Mouse (Mus musculus): ENCODE data around the gene Mta3.

Gene Mta3

DNA sequence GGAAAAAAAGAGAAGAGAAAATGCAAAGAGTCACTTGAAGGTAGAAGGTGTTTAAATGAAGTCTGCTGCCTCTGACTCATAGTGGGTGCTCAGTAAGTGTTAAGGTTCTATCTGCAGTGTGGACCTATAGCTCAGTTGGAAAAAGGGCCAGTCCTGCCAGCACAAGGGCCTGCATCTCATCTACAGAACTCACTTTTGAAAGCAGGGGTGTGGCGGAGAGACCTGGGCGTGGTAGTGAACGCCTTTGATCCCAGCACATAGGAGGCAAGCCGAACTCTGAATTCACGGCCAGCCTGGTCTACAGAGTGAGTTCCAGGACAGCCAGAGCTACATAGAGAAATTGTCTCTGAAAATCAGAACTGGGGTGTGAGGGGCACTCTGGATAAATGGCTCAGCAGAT lies 104.3 kb downstream of the Mta3 start:
- DNase-seq (ENCODE audit: low read depth, low spot score) = no peak

DNA sequence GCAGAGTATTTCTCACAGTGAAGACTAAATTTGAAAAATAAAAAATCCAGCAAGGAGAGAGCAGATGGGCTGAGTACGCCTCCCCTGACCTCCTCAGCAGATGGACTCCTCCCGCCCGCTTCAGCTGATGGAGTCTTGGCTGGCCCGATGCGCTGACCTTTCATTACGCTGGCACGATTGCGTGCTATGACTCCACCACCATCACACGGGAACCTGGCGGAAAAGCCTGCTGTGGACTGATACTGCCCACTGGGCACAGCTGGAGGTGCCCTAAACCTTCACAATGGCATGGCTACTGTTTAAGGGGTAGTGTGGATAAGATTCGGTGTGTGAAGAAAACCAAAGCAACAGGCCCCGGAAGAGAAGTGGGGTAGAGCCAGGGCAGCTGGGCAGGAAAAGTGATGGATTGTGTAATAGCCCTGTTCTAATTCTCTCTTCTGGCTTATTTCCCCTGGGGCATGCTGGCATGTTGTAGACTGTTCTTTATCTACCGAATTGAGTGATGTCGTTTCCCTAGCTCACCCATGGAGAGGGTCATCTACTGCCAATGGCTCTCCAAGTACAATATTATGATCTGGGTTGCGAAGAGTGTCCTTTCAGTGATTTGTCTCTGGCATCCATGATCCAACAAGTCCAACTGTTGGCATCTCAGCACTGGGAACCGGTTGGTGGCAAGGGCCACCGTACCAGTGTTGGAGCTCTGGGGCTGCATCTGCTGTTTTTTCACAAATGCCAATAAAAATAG lies 106.4 kb downstream of the Mta3 start:
- DNase-seq (ENCODE audit: low read depth, low spot score) = no peak

DNA sequence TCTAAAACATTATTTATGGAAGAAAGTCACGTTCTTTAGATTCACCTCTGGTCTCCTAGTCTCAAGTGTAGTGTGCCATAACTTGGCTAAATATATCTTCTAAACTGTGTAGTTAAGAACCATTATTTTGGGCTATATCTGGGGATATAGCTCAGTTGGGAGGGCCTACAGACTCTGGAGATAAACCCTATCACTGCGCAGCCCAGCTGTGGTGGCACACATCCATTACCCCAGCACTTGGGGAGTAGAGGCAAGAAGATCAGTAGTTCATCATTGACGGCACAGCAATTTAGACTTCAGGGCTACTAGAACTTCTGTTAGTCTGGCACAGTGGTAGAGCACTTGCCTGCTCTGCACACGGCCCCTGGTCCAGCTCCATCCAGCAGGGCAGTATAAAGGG lies 107.1 kb downstream of the Mta3 start:
- DNase-seq (ENCODE audit: low read depth, low spot score) = no peak

DNA sequence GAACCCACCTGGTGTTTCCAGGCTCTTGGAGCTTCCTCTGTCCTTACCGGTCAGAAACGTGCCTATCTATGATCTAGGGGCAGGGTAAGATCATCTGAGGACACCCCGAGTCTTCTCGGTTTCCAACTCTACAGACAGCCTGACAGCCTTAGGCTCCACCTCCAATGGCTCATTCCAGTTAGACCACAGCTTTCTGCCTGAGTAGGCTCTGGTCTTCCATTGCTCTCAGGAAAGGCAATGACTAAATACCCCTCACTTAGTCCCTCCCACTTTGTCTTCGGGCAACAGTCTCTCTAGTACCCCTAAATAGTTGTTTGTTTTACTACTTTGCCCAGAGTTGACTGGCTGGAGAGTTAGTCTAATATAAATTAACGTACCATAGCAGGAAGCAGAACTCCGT lies 111.0 kb downstream of the Mta3 start:
- no peak for DNase-seq (ENCODE audit: low read depth, low spot score)

DNA sequence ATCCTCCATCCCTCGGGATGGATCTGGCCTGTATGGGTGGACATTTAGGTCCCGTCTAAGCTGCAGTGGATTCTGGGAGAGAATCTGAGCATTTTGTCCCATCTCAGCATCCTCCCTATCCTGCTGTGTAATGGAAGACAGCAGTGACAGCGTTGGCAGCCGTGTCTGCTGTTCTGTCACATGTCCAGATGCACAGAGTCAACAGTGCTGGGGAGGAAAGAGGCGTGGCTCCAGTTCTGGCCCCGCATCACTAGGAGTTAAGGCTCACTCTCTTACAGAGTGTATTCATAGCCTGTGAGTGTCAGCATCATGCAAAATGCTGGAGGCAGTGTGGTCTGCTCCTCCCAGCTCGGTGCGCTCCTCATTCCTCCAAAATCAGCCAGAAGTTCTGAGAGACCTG lies 113.5 kb downstream of the Mta3 start:
- DNase-seq (ENCODE audit: low read depth, low spot score) = no peak

DNA sequence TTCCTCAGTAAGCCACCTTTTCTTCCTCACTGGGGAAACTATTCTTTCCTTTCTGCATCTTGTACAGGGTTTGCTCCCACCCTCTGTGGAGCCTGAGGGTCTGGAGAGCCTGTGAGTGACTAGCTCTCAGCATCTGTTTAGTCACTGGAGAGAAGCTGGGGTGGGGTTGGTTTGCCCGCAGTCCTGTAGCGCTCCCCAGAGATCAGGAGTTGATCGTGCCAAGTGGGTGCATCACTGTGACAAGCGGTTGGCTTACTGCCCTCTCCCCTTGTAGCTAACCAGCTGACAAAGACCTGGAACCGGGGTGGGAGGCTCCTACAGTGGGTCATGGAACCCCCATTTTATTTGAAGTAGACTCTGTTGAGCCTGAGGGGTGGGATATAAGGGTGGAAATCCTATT lies 114.7 kb downstream of the Mta3 start:
- no peak for DNase-seq (ENCODE audit: low read depth, low spot score)

DNA sequence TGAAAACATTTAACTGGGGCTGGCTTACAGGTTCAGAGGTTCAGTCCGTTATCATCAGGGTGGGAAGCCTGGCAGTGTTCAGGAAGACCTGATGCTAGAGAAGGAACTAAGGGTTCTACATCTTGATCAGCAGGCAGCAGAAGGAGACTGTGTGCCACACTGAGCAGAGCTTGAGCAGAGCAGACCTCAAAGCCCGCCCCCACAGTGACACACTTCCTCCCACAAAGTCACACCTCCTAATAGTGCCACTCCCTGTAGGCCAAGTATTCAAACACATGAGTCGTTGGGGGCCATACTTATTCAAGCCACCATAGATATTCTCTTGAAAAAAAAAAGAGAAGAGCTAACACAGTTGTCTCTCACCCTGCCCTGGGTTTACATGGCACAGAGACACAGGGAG lies 115.9 kb downstream of the Mta3 start:
- no peak for DNase-seq (ENCODE audit: low read depth, low spot score)

DNA sequence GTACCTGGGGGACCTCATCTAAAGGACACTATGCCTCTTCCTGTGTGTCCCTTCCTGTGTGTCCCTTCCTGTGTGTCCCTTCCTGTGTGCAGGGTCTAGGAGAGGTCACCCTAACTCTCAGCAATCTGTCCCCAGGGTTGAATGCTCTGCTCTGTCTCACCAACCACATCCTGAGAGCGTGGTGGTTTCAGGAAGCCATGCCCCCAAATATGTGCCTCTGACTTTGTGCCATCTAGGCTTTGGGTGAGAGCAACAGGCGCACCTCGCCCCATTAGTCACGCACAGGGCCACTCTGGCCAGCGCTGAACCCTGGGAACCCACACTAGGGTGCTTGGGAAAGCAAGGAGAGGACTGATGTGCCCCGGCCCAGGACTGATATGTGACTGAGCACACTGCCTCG lies 117.9 kb downstream of the Mta3 start:
- DNase-seq (ENCODE audit: low read depth, low spot score) = no peak

DNA sequence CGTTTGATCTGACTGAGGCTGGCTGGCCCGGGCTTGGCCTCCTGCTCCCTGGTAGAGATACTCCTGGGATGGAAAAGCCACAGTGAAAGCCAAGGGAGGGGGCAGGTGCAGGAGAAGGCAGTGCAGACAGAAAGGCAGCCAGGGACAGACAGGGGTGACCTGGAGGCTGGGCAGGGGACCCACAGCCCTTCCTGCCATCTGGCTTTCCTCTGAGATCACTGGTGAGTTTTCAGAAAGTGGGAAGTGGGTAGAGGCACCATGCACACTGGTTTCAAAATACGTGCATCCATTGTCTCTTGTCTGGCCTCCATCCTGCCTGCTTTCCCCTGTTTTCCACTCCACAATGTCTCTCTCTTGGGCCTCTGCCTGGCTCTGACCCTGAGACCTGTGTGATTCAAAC lies 123.4 kb downstream of the Mta3 start:
- no peak for DNase-seq (ENCODE audit: low read depth, low spot score)

DNA sequence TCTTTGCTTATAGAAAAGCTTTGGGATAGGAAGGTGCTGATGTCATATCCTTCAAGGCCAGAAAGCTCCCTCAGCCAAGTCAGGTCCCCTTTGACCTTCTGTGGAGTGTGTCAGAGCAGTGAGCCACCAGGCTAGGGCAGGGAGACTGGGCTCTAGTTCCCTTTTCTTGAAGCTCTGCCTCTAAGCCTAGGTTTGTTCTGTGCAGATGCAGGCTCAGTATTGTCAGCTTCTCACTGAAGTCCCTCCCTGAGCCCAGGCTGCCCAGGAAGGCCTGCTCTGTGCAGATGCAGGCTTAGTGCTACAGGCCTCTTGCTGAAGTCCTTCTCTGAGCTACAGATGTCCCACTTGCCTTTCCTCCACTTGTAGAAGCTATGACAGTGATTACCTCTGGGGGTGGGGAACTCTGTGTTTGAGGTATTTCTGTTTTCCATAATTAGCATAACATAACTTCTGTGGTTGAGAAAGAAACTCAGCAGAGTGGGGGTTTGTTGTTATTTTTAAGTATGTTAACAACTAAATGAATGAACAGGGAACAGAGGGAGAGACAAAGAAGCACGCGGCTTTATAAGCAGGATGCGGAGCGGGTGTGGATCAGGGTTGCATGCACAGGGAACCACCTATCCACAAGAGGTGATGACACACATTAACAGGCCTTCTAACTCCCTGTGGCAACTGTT lies 124.8 kb downstream of the Mta3 start:
- no peak for DNase-seq (ENCODE audit: low read depth, low spot score)

DNA sequence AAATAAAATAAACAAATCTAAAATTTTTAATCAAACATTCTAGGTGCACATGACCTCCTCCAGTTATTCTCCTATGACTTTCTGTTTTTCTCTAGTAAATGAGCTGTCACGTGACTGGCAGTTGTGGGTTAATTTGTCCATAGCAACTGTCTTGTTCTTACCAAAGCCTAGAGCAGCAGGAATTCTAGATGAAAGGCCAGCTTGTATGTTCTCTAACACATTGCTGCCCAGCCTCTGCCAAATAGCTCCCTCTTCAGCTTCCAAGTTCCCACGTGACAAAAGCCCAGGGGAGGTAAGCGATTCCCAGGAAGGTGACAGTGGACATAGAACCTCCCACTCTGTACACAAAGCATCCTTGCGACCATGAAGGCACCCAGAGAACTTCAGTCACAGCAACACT lies 128.2 kb downstream of the Mta3 start:
- DNase-seq (ENCODE audit: low read depth, low spot score) = no peak

DNA sequence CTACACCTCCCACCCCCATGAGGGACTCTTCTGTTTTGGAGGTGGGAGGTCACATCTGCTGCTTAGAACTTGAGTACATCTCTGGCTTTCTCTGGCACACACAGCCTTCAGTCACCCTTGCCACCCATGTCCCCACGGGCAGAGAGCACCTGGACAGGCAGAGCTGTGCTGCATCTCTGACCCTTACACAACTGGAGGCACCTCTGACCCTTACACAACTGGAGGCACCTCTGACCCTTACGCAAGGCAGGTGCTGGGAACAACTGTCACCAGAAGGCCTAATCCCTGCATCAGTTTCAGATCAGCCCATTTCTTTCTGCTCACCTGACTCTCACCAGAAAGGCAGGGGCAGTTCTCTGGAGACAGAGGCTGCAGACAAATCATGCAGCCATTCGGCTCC lies 130.1 kb downstream of the Mta3 start:
- no peak for DNase-seq (ENCODE audit: low read depth, low spot score)

DNA sequence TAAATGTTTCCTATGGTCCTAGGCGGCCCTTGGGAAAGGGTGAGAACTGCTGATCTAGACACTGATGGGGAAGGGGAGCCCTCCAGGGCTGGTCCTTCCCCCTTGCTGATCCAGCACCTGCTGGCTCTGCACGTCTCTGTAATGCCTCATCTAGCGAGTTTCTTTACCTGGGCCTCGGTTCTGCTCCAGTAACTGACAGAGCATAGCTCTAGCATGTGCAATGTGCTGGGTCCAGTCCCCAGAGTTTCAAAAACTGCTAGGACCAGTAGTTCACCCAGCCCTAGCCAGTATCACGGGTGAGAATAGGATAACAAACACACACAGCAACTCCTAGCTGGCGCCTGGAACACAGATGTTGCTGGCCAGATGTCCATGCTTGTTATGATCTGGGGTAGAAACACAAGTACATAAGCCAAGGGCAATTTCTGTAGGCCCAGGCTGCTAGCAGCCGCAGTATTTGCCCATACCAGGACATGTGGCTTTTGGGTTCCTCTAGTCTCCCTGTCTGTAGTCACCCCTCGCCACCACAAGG lies 131.8 kb downstream of the Mta3 start:
- DNase-seq (ENCODE audit: low read depth, low spot score) = no peak

DNA sequence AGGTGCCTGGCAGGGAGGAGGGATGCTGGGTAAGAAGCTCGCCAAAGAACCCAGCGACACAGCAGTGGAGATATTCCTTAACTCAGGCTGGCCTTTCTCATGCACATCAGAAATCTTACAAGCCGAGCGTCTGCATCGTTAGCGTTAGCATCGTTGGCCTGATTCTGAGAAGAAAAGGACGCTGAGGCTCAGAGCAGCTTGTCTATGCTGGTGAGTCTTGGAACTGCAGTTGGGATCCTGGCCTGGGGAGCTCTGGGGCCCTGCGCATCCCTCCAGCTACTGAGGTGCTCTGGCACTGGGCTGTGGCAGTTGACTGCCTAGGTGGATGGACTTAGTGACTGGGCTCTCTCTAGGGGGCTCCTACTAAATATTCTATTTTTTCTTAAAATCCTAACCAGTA lies 133.2 kb downstream of the Mta3 start:
- no peak for DNase-seq (ENCODE audit: low read depth, low spot score)

DNA sequence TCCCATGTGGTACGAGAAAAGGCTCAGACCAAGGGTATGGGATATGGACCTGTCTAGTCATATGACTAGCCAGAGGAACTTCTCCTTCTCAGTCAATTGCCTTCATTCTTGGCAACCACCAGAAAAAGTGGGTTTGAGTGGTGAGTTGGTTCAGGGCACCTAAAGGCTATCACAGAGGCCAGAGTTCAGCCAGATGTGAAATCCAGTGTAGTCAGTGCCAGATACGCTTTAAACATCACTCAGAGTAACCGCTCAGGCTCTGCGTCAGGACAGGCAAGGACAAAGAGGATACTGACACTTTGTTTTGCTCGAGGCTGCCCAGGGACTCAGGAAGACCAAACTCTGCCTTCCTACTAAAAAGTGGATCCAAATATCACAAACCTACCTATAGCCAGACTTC lies 135.0 kb downstream of the Mta3 start:
- no peak for DNase-seq (ENCODE audit: low read depth, low spot score)

DNA sequence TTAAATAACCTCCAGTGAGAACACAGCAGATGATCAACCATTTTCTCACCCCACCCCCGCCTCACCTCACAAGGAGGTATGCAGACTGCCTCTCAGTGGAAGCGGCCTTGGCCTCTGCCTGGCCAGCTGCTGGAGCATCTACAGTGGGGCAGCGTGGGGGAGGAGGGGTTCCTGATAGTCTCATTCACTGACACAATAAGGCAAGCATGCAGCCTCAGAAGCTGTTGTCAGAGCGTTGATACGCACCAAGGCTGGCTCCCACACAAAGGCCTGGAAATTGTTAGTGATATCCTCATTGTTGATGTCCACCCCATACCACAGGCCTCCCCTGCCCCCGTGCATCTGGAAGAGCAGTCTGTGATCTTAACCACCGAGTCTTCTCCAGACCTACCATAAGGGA lies 137.8 kb downstream of the Mta3 start:
- no peak for DNase-seq (ENCODE audit: low read depth, low spot score)

DNA sequence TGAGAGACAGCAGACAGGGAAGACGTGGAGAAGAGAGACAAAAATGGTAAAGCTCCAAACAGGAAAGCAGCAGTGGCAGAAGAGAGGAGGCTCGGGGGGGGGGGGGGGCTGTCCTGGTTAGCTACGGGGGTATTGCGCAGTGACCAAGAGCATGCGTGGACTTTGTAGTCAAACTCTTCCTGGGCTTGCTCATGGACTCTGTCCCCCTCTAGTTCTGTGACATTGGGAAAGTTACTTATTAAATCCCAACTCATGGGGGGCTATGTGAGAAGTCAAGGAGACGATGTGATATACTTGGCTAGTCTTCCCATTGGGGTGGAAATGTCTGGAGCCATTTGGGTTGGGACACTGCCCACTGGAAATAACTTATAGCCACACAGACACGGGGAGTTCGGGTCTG lies 139.6 kb downstream of the Mta3 start:
- DNase-seq (ENCODE audit: low read depth, low spot score) = no peak

DNA sequence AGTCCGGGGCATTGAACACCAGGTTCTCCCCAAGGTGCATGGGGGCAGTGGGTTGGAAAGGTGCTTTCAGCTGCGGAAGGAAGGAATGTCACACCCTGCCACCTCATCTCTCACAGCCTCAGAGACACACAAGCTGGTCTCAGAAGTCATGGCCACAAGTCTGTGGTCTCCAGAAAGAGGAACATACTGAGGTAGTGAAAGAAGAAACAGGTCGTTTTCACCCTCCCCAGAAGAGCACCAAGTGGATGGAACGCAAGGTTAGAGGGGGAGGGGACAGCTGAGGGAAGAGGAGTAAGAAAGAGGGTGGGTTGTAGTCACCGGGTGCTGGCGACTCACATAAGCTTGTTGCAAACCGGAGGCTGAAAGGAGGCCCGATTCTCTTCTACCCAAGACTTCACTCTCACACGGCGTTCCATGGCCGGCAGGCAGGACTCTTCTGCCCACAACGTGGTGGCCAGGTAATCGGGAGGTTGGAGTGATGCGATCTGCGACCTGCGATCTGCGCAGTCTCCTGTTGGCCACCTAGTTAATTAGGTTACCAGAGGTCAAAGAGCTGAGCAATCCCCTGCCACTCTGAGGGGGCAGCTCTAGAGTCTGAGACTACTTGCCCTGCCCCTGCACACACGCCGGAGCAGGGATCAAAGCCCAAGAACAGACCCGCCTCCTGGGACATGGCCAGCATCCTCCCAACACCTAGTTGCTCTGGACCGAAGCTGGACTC lies 140.5 kb downstream of the Mta3 start:
- DNase-seq (ENCODE audit: low read depth, low spot score) = no peak

DNA sequence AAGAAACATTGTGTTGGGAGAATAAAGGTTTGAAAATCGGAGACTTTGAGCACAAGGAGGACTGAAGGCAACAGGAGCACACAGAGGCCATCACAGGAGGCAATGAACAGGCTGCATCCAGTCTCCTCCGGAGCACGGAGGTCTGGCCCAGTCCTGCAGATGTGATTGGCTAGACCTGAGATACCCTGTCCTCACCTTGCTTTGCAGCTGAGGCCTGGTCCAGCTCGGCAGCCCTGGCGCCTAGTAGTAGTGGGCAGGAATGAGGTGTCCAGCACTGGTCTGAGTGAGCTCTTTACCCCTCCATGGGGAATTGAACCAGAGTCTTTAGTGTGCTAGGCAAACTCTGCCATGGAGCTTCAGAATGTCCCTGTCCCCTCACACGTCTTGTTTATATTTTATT lies 141.1 kb downstream of the Mta3 start:
- no peak for DNase-seq (ENCODE audit: low read depth, low spot score)

DNA sequence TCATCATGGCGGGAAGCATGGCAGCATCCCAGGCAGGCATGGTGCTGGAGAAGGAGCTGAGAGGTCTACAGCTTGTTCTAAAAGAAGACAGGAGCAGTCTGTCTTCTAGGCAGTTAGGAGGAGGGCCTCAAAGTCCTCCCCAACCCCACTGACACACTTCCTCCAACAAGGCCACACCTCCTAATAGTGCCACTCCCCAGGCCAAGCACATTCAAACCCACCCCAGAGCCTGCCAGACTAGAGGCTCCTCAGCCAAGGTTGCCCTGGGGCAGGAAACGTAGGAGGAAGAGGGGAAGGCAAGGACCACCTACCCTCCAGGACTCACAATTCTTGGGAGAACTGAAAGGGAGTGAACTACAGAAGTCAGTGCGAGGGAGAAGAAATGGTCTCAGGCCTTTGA lies 141.9 kb downstream of the Mta3 start, which contains the start of gene Haao:
Gene Haao (minus strand): TSS at position 149 of the 400 bp plus-strand sequence.
- DNase-seq (ENCODE audit: low read depth, low spot score) = no peak

DNA sequence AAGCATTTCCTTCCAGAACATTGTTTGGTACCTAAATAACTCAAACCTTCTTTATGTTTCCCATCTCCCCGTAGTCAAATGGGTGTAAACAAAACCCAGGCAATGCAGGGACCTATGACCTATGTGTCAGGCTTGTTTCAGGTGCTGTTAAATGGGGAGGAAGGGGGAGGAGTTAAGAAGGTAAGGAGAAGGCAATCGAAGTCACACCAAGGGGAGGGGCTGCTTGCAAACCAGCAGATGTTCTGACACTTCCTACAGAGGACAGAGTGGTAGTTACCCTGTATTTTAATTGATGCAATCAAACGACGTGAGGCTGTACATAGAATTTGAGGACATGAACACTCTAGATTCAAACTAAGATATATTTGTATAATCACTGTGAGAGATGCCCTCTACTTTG lies 142.5 kb downstream of the Mta3 start:
- no peak for DNase-seq (ENCODE audit: low read depth, low spot score)

DNA sequence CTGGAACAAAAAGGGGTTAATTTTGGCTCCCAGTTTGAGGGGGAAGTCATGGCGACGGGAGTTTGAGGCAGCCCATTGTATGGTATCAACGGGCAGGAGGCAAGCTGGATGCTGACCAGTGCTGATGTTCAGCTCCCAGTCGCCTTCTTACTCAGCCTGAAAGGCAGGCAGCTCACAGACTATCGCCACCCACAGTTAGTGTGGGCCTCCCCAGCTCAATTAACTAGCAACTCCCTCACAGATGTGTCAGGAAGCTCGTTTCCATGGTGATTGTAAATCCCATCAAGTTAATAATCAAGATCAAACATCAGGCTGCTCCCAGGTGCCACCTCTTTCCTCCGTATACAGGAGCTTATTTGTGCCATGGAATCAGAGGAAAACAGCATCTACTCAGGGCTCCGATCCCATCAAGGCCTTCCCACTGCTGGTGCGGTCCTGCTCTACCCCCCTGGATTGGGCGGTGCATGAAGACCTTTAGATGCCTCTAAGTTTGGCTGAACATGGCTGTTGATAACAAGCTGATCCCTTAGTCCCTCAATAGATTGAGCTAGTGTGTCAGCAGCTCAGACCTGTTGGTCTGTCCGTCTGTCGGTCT lies 143.2 kb downstream of the Mta3 start:
- no peak for DNase-seq (ENCODE audit: low read depth, low spot score)

Measured in mesoderm, embryonic 11.5 days (tissue).